19 mouse cellular contexts compared by ENCODE assay signal in the genomic region with DNA sequence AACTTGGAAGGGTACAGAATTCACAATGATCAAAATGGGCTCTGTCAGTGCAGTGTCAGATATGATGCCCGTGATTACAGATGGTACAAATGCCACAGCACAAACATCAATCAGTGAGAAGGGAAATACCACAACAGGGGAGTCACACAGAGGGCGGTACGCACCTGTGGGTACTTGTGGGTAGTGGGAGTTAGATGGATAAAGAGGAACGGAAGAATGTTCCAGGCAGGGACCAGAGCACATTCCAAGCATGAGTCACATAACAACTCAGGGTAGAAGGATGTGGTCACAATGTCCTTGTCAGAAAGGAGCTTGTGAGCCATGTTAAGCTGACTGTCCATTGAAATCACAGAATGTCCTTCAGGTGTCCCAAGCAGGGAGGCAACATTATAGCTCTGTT. TPM values are rescaled to one million over a fixed set of nuclear protein-coding genes. Genes with fewer than 3 reads are reported as not detected.
"Had no signal": no experiment of that assay in that cellular context is flagged by ENCODE, and none has a peak within 500 bp of the region (broad histone marks: within the 10 kb centered on the region; RNA-seq: fewer than 3 reads in every experiment).

No protein-coding gene starts in this region.

- H3K9ac ChIP-seq: liver, embryonic 15.5 days; liver, postnatal 0 days; lung, embryonic 14.5 days; midbrain, embryonic 13.5 days; midbrain, embryonic 15.5 days; neural tube, embryonic 12.5 days had no signal

- H3K9me3 ChIP-seq: liver, embryonic 15.5 days; megakaryocyte, embryonic 14.5 days; midbrain, embryonic 13.5 days; midbrain, embryonic 15.5 days; neural tube, embryonic 12.5 days had no signal

- ATAC-seq: liver, postnatal 0 days; midbrain, embryonic 13.5 days; midbrain, embryonic 15.5 days had no signal

- DNase-seq: liver, postnatal 0 days; lung, embryonic 14.5 days; lung, postnatal 14 days; lung, postnatal 36 days; right cerebral cortex, postnatal 25 days; right cerebral cortex, postnatal 4 days; spleen, adult 18-20 months; thymus, adult 18-20 months; thymus, postnatal 14 days; thymus, postnatal 36 days had no signal

- H3K4me2 ChIP-seq: liver, embryonic 15.5 days; lung, embryonic 14.5 days; midbrain, embryonic 11.5 days; midbrain, embryonic 13.5 days; midbrain, embryonic 15.5 days; neural tube, embryonic 12.5 days had no signal

- H3K27me3 ChIP-seq: liver, embryonic 15.5 days; midbrain, embryonic 13.5 days; midbrain, embryonic 15.5 days; neural tube, embryonic 12.5 days had no signal

- H3K4me1 ChIP-seq: liver, embryonic 15.5 days; megakaryocyte, embryonic 14.5 days; midbrain, embryonic 13.5 days; midbrain, embryonic 15.5 days; neural tube, embryonic 12.5 days had no signal

- H3K27ac ChIP-seq: liver, embryonic 15.5 days; macrophage; midbrain, embryonic 13.5 days; midbrain, embryonic 15.5 days; neural tube, embryonic 12.5 days had no signal

- H3K36me3 ChIP-seq: liver, embryonic 15.5 days; midbrain, embryonic 15.5 days; neural tube, embryonic 12.5 days had no signal

- H3K4me3 ChIP-seq: liver, embryonic 15.5 days; megakaryocyte, embryonic 14.5 days; midbrain, embryonic 13.5 days; midbrain, embryonic 15.5 days; neural tube, embryonic 12.5 days had no signal

RNA-seq across cellular contexts. Expression of a gene that starts 29.8 kb away (rescaled TPM):
- polyA plus RNA-seq: liver, postnatal 0 days; macrophage; stomach, embryonic 14.5 days; thymus, postnatal 0 days had no signal
